Mouse (Mus musculus): ENCODE data around the gene Akr1cl. TPM values are rescaled to one million over a fixed set of nuclear protein-coding genes. Genes with fewer than 3 reads are reported as not detected.

Akr1cl gene
- polyA plus RNA-seq, 1 experiment = not detected

- 79% methylated on average over 5 of the region's 5 CpGs for WGBS
- TF ChIP-seq CTCF (IDR thresholded peaks at IDR 0.05; ENCODE audit: insufficient read depth, low read depth, low read length) (no peak), POLR2A (IDR thresholded peaks at IDR 0.05; ENCODE audit: insufficient read depth, low read depth, low read length) (no peak)
- Histone ChIP-seq H3K4me3 (ENCODE audit: insufficient read depth, low read depth, low read length) (no peak overlapping the region), H3K4me1 (ENCODE audit: control insufficient read depth, insufficient read depth, low read length) (no peaks in the 10 kb centered on the region), H3K27ac (ENCODE audit: insufficient read depth, low read depth, low read length) (no peak overlapping the region)
Measured at GRCm38 (mm10) chr1:64970685-64971084, 61.9 kb downstream of the Akr1cl start.

Other genes with a start within 250 kb of the Akr1cl start
- gene Plekhm3, start 75.9 kb downstream of the Akr1cl start, polyA plus RNA-seq (2012; ENCODE audit: insufficient read depth, insufficient read length, low replicate concordance, missing spikeins) = not detected in 2 replicates
- gene Cryge, start 18.4 kb upstream of the Akr1cl start, polyA plus RNA-seq (2012; ENCODE audit: insufficient read depth, insufficient read length, low replicate concordance, missing spikeins) = not detected in 2 replicates
- gene Crygd, start 30.7 kb upstream of the Akr1cl start, polyA plus RNA-seq (2012; ENCODE audit: insufficient read depth, insufficient read length, low replicate concordance, missing spikeins) = not detected in 2 replicates
- not detected in 2 replicates for gene Crygc, start 40.9 kb upstream of the Akr1cl start, polyA plus RNA-seq (2012; ENCODE audit: insufficient read depth, insufficient read length, low replicate concordance, missing spikeins)
- not detected in 2 replicates for gene Crygb, start 49.5 kb upstream of the Akr1cl start, polyA plus RNA-seq (2012; ENCODE audit: insufficient read depth, insufficient read length, low replicate concordance, missing spikeins)
- gene Cryga, start 70.6 kb upstream of the Akr1cl start, polyA plus RNA-seq (2012; ENCODE audit: insufficient read depth, insufficient read length, low replicate concordance, missing spikeins) = not detected in 2 replicates
- gene Gm28845, start 86.8 kb upstream of the Akr1cl start, polyA plus RNA-seq (2012; ENCODE audit: insufficient read depth, insufficient read length, low replicate concordance, missing spikeins) = not detected in 2 replicates
- gene D630023F18Rik, start 90.5 kb upstream of the Akr1cl start, polyA plus RNA-seq (2012; ENCODE audit: insufficient read depth, insufficient read length, low replicate concordance, missing spikeins) = not detected in 2 replicates
- gene Idh1, start 153.7 kb upstream of the Akr1cl start, polyA plus RNA-seq (2012; ENCODE audit: insufficient read depth, insufficient read length, low replicate concordance, missing spikeins) = not detected in 2 replicates
- gene Pikfyve, start 153.9 kb upstream of the Akr1cl start, polyA plus RNA-seq (2012; ENCODE audit: insufficient read depth, insufficient read length, low replicate concordance, missing spikeins) = not detected in 2 replicates
- gene Pth2r, start 249.3 kb upstream of the Akr1cl start, polyA plus RNA-seq (2012; ENCODE audit: insufficient read depth, insufficient read length, low replicate concordance, missing spikeins) = not detected in 2 replicates